Mouse (Mus musculus): ENCODE results near the gene AU022252.

DNA sequence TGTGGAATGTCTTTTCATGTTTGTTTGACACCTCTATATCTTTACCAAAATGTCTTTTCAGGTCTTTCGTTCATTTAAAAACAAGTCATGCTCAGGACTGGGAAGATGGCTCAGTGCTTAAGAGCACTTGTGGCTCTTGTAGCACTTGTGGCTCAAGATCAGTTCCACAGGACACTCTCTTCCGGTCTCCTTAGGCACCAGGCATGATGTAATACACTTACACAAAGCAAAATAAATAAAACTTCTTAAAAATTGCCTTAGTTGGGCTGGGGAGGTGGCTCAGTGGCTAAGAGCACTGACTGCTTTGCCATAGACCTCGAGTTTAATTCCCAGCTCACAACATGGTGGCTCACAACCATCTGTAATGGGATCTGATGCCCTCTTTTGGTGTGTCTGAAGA is 71.2 kb downstream of the AU022252 start:
- no peak for TF ChIP-seq CTCF (IDR thresholded peaks at IDR 0.05; ENCODE audit: low read depth)
- no peak for TF ChIP-seq EP300 (IDR thresholded peaks at IDR 0.05; ENCODE audit: low read depth)

All from heart, postnatal 0 days (tissue).